Mouse (Mus musculus) 3T3-L1 (cell line): ENCODE measurements at regions not wholly inside any gene's neighbourhood (a gene's known extent, or its start where the extent isn't known, plus 50 kb on each side); places are given as distances from the start of the nearest gene placed in this dataset.
"Not testable (repeated sequence)": the region's sequence is repeated elsewhere in the genome, so short reads cannot be mapped to it uniquely, and the experiment has no call there.

Source experiments
- DNase-seq: peaks from one replicate; pipeline ENCODE4 v3.0.0-alpha.2; 2015; ENCODE audit warnings: low read depth, low spot score

DNA sequence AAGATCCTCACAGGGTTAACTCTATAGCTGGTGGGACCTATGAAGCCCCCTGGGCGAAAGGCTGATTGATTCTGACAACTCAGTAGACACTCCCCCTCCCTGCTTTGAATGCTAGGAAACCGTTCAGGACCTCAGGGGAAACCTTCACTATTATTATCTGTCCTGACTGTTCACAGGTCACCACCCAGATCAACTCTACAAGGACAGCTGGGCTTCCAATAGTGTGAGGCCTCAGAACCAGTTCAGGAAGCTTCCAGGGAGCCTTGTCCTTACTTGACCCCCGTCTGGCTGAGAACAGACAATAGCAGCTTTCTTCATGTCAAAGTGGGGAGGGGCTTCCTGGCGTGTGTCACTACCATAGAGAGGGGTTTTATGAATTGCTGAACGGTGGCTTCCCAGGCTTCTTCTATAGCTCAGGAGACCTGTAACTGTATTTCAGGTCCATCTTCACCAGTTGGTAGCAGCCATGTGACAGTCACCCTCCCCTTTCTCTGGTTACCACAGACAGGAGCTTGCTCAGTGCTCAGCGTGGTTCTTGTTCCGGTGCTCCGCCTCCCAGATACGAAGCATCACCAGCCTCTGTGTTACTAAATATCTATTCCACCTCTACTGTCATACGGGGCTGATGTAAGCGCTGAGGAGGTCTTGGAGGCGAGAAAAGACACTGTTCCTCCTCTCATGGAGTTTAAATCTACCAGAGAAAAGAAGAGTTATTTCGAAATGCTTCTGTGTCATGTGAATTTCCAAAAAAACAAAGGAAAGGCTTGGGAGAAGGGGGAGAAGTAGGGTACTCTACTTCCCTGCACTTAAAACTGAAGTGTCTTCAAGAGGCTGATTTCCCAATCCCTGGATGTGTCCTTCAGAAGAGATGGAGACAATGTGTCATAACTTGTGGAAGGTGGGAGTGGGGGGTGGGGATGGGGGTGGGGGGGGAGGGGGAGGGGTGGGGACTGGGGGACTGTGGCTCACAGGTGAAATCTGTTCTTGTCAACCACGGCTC is 96.9 kb downstream of the Vcpkmt start:
- no peak for DNase-seq

DNA sequence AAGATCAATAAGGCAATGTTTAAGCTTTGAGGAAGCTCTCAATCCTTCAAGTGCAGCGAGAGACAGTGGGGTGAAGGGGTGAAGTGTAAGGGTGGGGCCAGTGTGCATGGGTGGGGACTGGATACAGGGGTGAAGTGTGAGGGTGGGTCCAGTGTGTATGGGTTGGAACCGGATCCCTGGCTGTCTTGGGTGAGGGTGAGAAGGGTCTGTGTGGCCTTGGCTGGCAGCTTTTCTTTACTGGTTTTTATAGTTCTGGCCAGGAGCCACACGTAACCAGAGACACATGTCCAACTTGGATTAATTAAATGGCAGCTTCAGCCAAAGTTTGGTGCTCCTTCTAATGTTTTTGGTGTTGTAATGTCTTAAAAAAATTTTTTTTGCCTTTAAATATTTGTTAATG is 101.4 kb downstream of the Vcpkmt start:
- no peak for DNase-seq

GRCm38 (mm10) chr12:69476631-69477091 is 104.4 kb upstream of the Gm9887 start:
- no peak for DNase-seq

- DNase-seq = no peak
These were observed 103.9 kb upstream of the Gm9887 start for GRCm38 (mm10) chr12:69476131-69476530.

- peak; percentile 88 for DNase-seq
These were observed 102.8 kb upstream of the Gm9887 start for GRCm38 (mm10) chr12:69474916-69475661.

GRCm38 (mm10) chr12:69474141-69474915 is 102.1 kb upstream of the Gm9887 start:
- DNase-seq = peak; percentile 80

DNA sequence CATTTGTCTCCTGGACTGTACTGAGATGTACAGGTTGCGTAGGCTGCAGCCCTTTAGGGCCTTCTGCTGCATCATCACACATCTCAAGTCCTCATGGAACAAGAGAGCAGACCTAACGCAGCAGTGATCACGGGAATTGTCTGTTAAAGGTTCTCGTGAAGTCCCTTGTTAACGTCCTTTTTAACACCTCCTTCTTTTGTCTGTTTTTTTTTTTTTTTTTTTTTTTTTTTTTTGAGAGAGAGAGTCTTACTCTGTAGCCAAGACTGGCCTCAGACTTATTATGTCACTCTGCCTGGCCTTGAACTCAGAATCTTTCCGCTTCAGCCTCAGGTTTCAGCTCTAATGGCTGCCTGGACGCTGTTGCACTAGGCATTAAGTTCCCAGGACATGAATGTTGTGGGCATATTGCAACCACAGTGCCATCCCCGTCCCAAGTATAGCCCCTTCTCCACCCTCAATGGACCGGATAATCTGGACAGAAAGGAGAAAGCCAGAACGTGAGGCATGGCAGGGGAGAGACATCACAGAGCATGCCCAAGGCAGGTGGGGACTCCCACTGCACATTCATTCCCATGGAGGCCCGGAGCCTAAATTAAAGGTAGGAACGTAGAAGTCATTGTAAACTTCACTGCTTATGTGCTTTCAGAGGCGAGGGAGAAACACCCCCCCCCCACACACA is 101.3 kb upstream of the Gm9887 start:
- no peak for DNase-seq

DNA sequence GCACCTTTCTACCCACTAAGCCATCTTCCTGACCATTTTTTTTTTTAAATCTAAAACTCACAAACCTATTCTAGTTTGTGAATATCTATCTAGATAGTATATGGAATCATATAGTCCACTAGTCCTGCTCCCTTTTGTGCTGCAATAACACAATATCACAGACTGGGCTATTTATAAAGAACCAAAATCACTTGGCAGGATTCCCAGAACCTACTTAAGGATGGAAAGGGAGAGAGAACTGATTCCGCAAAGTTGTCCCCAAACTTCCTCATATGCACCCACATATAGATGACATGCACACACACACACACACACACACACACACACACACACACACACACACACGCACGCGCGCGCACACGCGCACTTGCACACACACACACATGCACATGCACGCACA is 100.7 kb upstream of the Gm9887 start:
- peak; percentile 53 for DNase-seq

- DNase-seq = no peak
These were observed 99.6 kb upstream of the Gm9887 start for GRCm38 (mm10) chr12:69471876-69472275.

DNA sequence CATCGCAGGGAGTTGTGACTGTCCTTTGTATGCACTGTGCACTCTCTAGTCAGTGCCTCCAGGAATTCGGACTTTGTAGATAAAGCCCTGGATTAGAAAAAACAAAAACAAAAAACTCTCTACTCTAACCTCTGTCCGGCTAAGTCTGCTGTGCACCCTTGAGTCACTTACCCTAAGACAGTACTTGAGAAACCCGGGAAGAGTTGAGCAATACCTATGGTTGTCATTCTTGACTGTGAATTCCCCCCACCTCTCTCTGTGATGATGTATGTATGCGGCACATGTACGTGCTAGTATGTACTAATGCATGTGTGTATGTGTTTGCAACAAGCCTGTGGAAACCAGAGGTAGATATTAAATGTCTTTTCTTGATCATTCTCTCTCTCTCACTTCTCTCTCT is 96.7 kb upstream of the Gm9887 start:
- no peak for DNase-seq

- no peak for DNase-seq
These were observed 95.1 kb upstream of the Gm9887 start for GRCm38 (mm10) chr12:69467363-69467762.

DNA sequence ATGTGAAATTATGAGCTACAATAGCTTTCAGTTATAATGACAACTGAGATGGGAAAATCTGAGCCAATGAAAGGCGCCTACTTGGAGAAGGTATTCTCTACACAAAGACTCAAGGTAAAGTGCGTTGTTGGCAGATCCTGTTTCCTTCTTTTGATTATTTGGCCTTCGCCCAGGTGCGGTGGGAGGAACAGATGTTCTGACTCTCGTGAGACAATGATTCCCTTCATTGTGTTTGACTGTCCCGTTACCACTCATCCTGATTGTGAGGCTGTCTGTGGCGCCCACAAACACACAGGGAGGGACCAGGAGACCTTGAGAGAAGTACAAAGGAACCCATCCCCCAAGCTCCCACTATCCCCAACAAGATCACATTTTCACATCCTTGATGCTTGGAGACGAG is 92.6 kb upstream of the Gm9887 start:
- DNase-seq = no peak

GRCm38 (mm10) chr12:69463327-69463726 is 91.1 kb upstream of the Gm9887 start:
- not testable (repeated sequence) for DNase-seq

- DNase-seq = peak; percentile 77
These were observed 89.9 kb upstream of the Gm9887 start for GRCm38 (mm10) chr12:69461888-69462840.

DNA sequence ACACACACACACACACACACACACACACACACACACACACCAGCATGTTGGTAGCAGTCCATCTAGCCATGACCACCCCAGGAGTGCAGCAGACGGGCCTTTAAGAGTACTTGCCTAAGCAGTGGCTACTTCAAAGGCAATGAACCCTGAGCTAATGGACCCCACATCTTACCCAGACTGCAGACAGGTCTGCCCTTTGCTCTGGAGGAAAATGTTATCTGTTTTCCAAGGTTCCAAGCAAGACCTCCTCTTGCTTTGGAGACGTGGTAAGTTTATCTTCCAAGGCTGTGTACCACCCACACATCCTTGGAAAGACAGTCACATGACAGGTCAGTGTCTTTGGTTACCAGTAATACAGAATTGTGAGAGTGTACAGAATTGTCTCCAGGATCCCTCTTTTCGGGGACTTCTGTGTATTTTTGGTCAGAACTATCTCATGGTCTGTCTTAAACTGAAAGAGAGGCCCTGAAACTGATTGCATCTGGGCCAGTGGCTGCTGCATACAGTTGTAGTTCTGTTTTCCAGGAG is 88.4 kb upstream of the Gm9887 start:
- no peak for DNase-seq

DNA sequence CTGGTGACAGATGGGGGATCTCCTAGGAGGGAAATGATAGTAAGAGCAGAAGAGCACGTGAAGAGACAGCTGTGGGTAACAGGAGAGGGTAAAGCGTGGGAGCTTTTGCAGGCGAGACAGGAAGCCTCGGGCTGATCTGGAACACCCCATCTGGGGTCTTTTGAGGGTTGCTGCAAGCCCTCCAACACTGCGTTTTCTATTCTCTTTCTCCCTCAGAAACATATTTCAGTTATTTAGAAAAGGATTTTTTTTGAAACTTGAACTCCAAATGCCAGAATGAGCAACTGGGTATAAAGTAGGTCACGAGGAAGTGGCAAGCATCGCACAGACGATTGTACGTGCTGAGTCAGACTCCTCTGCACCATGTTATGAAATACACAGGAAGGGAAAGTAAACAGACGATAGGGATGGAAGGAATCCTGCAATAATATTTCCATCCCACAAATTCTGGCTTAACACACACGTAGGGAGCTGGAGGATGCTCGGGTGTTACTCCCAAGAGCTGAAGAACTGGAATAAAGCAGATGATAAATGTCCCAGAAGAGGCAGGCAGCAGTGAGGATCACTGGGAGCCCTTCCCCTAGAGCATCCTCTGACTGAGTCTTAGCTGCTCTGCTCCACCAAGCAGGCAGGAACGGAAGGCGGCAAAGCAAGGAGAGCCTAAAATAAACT is 86.0 kb upstream of the Gm9887 start:
- peak; percentile 90 for DNase-seq

DNA sequence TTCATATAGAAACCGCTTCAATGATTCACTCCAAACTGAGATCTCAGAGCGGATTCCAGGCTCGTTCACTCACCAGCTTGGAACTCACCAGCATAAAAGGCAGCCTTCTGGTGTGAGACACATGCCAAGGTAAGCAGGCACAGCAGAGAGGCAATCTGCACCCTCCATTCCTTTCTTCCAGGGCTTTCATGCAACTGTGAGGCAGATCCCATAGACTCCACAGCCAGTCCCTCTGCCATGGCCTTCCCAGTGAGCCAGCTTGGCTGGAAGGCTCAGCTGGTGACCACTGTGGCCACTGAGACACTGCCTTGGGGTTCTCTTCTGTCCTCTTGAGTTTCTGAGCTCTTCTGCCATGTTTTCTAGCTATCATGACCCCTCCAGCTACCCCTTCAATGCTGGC is 84.5 kb upstream of the Gm9887 start:
- DNase-seq = peak; percentile 82

DNA sequence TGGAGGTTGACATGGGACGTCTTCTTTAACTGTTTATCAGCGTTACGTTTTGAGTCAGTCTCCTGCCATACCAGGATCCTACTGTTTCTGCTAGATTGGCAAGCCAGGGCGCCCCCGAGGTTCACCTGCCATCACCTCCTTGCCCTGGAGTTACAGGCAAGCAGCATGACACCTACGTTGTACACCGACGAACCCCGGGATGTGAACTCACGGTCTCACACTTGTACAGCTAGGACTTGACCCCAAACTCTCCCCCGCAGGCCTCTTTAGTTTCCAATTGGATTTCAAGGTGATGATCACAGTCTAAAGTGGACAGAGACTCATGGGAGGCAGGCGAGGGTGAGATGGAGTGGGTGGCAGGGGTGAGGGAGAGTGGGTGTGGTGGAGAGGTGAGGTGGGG is 83.9 kb upstream of the Gm9887 start:
- no peak for DNase-seq

DNA sequence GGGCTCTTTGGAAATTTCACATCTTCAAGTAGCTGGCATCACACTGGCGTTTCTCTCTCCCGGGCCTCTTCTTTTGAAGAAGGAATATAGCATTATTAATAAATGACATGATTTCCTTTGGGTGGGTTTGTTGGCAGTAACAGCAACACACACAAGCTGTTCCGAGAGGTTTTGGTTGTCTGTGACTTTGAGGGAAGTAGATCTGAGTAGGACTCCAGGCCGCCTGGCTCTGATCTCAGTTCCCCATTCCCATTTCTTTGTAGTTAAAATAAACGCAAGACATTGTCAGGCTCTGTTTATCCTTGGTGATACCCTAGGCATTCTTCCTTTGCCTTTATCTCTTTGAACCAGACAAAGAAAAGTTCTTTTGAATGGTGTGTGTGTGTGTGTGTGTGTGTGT is 83.3 kb upstream of the Gm9887 start:
- DNase-seq = no peak
